ENCODE assay signal across 16 mouse cellular contexts in the genomic region with DNA sequence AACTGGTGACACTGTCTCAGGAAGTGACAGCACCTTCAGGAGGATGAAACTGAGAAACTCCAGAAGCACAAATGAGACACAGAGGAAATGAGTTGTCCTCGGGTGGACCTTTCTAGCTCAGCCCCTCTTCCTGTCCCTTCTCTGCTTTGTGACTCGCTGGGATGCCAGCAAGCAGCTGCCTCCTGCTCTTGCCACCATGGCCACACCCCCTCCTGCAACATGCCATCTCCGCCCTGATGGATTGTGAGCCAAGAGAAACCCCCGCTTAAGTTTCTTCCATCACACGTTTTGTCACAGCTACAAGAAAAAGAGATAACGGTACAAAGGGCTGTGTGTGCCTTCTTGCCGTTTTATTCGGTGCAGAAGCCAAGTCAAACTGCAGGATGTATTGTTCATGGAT.
DNase-seq lines count a peak whose midpoint lies in the region; ATAC-seq and TF ChIP-seq lines count a peak whose summit lies in the region.
"Had no signal": no experiment of that assay in that cellular context is flagged by ENCODE, and none has a peak within 500 bp of the region (broad histone marks: within the 10 kb centered on the region; RNA-seq: fewer than 3 reads in every experiment).

No protein-coding gene starts in this region.

- H3K4me1 ChIP-seq in heart, embryonic 13.5 days = peaks cover 96% of the 10 kb centered on the region
- H3K4me1 ChIP-seq in olfactory bulb, adult 2 months (ENCODE audit: control insufficient read depth, insufficient read depth, low read length) = peaks cover 59% of the 10 kb centered on the region
- H3K4me1 ChIP-seq in limb, embryonic 10.5 days = peaks cover 60% of the 10 kb centered on the region

- no peaks in the 10 kb centered on the region for H3K36me3 ChIP-seq in heart, embryonic 13.5 days
- no peaks in the 10 kb centered on the region for H3K36me3 ChIP-seq in limb, embryonic 10.5 days
- H3K36me3 ChIP-seq: neural tube, embryonic 15.5 days had no signal

- peak overlapping the region; percentile 8; the same call in 1 of the 2 replicates for H3K4me2 ChIP-seq in heart, embryonic 13.5 days
- H3K4me2 ChIP-seq: neural tube, embryonic 15.5 days had no signal

- no peak overlapping the region for H3K9ac ChIP-seq in heart, embryonic 13.5 days
- H3K9ac ChIP-seq: liver, embryonic 14.5 days; neural tube, embryonic 15.5 days had no signal

- 22% methylated on average over 8 of the region's 8 CpGs for WGBS in heart, embryonic 13.5 days
- 24% methylated on average over 8 of the region's 8 CpGs for WGBS in olfactory bulb, adult 2 months
- 43% methylated on average over 8 of the region's 8 CpGs for WGBS in limb, embryonic 10.5 days

- ATAC-seq in heart, embryonic 13.5 days (ENCODE audit: extremely low read depth, insufficient number of reproducible peaks, low FRiP score, low TSS enrichment) = no peak
- peak; percentile 57 for ATAC-seq in CD4-positive, CD25-positive, alpha-beta regulatory T cell, adult 4 months
- ATAC-seq: intestine, postnatal 0 days had no signal

- H3K9me3 ChIP-seq in heart, embryonic 13.5 days = no peaks in the 10 kb centered on the region
- no peaks in the 10 kb centered on the region for H3K9me3 ChIP-seq in limb, embryonic 10.5 days (replicated peaks)
- H3K9me3 ChIP-seq: neural tube, embryonic 15.5 days had no signal

- H3K4me3 ChIP-seq in heart, embryonic 13.5 days = no peak overlapping the region
- no peak overlapping the region for H3K4me3 ChIP-seq in olfactory bulb, adult 2 months (ENCODE audit: insufficient read depth, low read depth, low read length)
- no peak overlapping the region for H3K4me3 ChIP-seq in limb, embryonic 10.5 days
- H3K4me3 ChIP-seq: erythroblast, embryonic 14.5 days; neural tube, embryonic 15.5 days had no signal

- TF ChIP-seq CTCF in olfactory bulb, adult 2 months (IDR thresholded peaks at IDR 0.05; ENCODE audit: insufficient read depth, low read depth, low read length) = no peak

- peak overlapping the region; percentile 60 for H3K27ac ChIP-seq in heart, embryonic 13.5 days (replicated peaks)
- H3K27ac ChIP-seq in olfactory bulb, adult 2 months (ENCODE audit: insufficient read depth, low read depth, low read length) = peak overlapping the region; percentile 1; the same call in 1 of the 2 replicates
- H3K27ac ChIP-seq in limb, embryonic 10.5 days = no peak overlapping the region
- H3K27ac ChIP-seq: liver, embryonic 14.5 days; neural tube, embryonic 15.5 days had no signal

- no peaks in the 10 kb centered on the region for H3K27me3 ChIP-seq in heart, embryonic 13.5 days (replicated peaks)
- H3K27me3 ChIP-seq in limb, embryonic 10.5 days (ENCODE audit: low read depth, poor library complexity, severe bottlenecking) = no peaks in the 10 kb centered on the region
- H3K27me3 ChIP-seq: neural tube, embryonic 15.5 days had no signal

- no peak for TF ChIP-seq POLR2A in olfactory bulb, adult 2 months (IDR thresholded peaks at IDR 0.05; ENCODE audit: insufficient read depth, low read depth, low read length)

- DNase-seq in heart, adult 8-10 months (ENCODE audit: low spot score) = no peak
- peak; percentile 29 to 57 for DNase-seq in lung, postnatal 4 days
- DNase-seq in lung, postnatal 25 days (ENCODE audit: low spot score) = no peak
- DNase-seq in spleen, adult 12 weeks (ENCODE audit: low spot score) = no peak
- DNase-seq in limb, embryonic 10.5 days (ENCODE audit: low spot score) = no peak
- DNase-seq: adrenal gland, postnatal 14 days; embryo, embryonic 11 days; heart, adult 11 months; kidney, postnatal 14 days had no signal

Comparison
In these comparisons a context has a peak if more than half of its experiments do, and no peak if none do; other contexts are left out.
1. DNase-seq: peak in lung, postnatal 4 days (2 of 2); none in heart, adult 8-10 months (single experiment), lung, postnatal 25 days (single experiment), spleen, adult 12 weeks (single experiment) and limb, embryonic 10.5 days (single experiment).